Mouse (Mus musculus) liver, postnatal 0 days (tissue): Measurements from ENCODE around the gene Carmil2. TPM values are rescaled to one million over a fixed set of nuclear protein-coding genes. Genes with fewer than 3 reads are reported as not detected.

ENCODE experiments used
- ATAC-seq: fragments of 200-750 bp; cut with Nextera tagmentation; 2 replicates; pipeline ENCODE4 v1.8.0; 2017; ENCODE audit warnings: mild to moderate bottlenecking, moderate library complexity
- DNase-seq: peaks from one replicate; pipeline ENCODE4 v3.0.0-alpha.2; 2016
- H3K27ac ChIP-seq: fragments of 300-500 bp; sonication (generic); 2 replicates; pipeline ENCODE4 v1.5.1; 2014; ENCODE audit warnings: antibody characterized with exemption, moderate library complexity, mild to moderate bottlenecking, low read depth
- H3K27me3 ChIP-seq: fragments of 300-500 bp; sonication (generic); 2 replicates; pipeline ENCODE4 v1.6.1; 2014; ENCODE audit warnings: low read length, control low read depth, mixed read lengths; ENCODE audit not compliant: insufficient read depth
- H3K36me3 ChIP-seq: fragments of 300-500 bp; sonication (generic); replicated peaks from 2 replicates; pipeline ENCODE4 v1.6.1; 2014; ENCODE audit warnings: mild to moderate bottlenecking, control low read depth, low read length, moderate library complexity, mixed read lengths; ENCODE audit not compliant: insufficient read depth
- H3K4me1 ChIP-seq: fragments of 300-500 bp; sonication (generic); 2 replicates; pipeline ENCODE4 v1.6.1; 2014; ENCODE audit warnings: antibody characterized with exemption, mild to moderate bottlenecking, control low read depth; ENCODE audit not compliant: insufficient read depth
- H3K4me2 ChIP-seq: fragments of 300-500 bp; sonication (generic); 2 replicates; pipeline ENCODE4 v1.6.1; 2014; ENCODE audit warnings: low read depth, mild to moderate bottlenecking, low read length, moderate library complexity, mixed read lengths
- H3K4me3 ChIP-seq: fragments of 300-500 bp; sonication (generic); 2 replicates; pipeline ENCODE4 v1.5.1; 2014; ENCODE audit warnings: low read depth, low read length
- H3K9ac ChIP-seq: fragments of 300-500 bp; sonication (generic); replicated peaks from 2 replicates; pipeline ENCODE4 v1.6.1; 2014; ENCODE audit warnings: mild to moderate bottlenecking, moderate library complexity
- H3K9me3 ChIP-seq: fragments of 300-500 bp; sonication (generic); 2 replicates; pipeline ENCODE4 v1.6.1; 2016; ENCODE audit warnings: mild to moderate bottlenecking, control low read depth, low read length, mixed read lengths
- CTCF ChIP-seq: sonication (generic); IDR thresholded peaks from 2 replicates; pipeline ENCODE4 v1.5.1; 2016; ENCODE audit warnings: antibody characterized with exemption, low read depth
- EP300 ChIP-seq: IDR thresholded peaks from 2 replicates; pipeline ENCODE4 v1.6.1; 2016; ENCODE audit warnings: antibody characterized with exemption, low read depth, mild to moderate bottlenecking
- WGBS: fragments of 180-500 bp; shearing (Covaris S2); extraction: QIAGEN DNeasy Blood & Tissue Kit; methylation state at CpG from one replicate; pipeline ENCODE4 v1.1.7; 2014; ENCODE audit not compliant: insufficient replicate concordance; 5-methylcytosine and 5-hydroxymethylcytosine counted together
- polyA plus RNA-seq: library from polyadenylated mRNA; unstranded; fragments of >200 nt; fragmentation: Nextera tagmentation; extraction: Ambion mirVana; gene quantifications from 2 replicates; pipeline ENCODE4 v1.2.1, GENCODE M21; 2015

The Carmil2 gene
- polyA plus RNA-seq, 1 experiment from 2014 or later = 0.73 TPM

DNA sequence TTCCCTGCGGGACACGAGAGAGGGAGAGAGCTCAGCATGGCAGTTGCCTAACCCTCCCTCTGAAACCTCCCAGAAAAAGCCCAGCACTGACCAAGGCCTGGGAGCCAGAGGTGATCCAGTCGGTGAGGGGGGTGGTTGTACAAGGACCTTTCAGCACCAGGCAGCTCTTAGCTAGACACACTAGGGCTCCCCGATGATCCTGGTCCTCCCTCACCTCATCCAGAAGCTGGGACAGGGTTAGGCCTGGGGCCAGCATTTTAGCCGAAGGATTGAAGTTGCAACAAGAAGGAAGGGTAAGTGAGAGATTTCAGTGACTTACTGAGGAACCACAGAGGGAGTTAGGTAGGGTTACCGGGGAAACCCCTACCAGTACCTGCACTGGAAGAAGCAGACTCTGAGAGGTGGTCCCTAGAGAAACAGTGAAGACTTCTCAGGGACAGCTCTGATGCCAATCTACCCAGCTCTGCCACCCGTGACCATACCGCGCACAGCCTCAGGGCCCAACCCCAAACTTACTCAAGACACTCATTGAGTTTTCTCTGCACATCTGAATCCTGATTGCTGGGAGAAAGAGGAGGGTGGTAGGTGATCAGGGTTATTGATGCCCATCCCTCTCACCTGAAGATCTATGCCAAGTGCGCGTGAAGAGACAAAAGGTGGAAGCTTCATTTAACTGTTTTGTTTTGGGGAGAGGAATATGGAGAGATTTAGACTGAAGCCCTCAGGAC is 13.6 kb downstream of the Carmil2 start:
- Histone ChIP-seq H3K9ac (no peak overlapping the region), H3K9me3 (no peaks in the 10 kb centered on the region), H3K4me3 (peak overlapping the region; percentile 71; the same call in 1 of the 2 replicates), H3K36me3 (peaks cover 23% of the 10 kb centered on the region), H3K27ac (no peak overlapping the region), H3K27me3 (0 out of 2 replicates have a peak, but pooled peaks cover under 1% of the 10 kb centered on the region), H3K4me2 (peak overlapping the region; percentile 87), H3K4me1 (peaks cover 11% of the 10 kb centered on the region)
- ATAC-seq (no peak), DNase-seq (no peak)
- WGBS = 83% methylated on average over 11 of the region's 11 CpGs
- TF ChIP-seq EP300 (no peak), CTCF (no peak)

DNA sequence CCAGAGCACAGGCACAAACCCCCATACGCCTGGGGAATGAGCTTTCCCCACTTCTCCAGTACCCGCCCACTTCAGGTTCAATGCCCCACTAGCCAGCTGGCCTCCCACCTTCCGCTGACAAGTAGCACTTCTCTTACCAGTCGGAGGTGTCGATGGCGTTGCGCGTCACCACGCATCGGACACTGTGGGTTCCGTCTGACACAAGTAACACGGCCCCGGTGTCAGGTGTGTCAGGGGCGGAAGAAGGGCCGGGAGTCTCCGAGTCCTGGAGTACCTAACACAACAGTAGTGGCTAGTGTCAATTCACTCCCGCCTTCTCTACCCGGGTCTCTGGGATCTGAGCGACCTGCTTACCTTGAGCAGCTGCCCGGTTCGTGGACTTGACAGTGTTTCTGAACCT is 14.5 kb downstream of the Carmil2 start:
- no peaks in the 10 kb centered on the region for H3K27me3 ChIP-seq
- H3K4me3 ChIP-seq = peak overlapping the region; percentile 71
- peaks cover 11% of the 10 kb centered on the region for H3K4me1 ChIP-seq
- H3K4me2 ChIP-seq = peak overlapping the region; percentile 87
- DNase-seq = peak; percentile 76
- no peaks in the 10 kb centered on the region for H3K9me3 ChIP-seq
- under 1% methylated on average over 21 of the region's 21 CpGs for WGBS
- H3K36me3 ChIP-seq = peaks cover 23% of the 10 kb centered on the region
- ATAC-seq = peak; percentile 64
- peak overlapping the region; percentile 80 for H3K27ac ChIP-seq
- TF ChIP-seq CTCF = no peak
- no peak for TF ChIP-seq EP300
- H3K9ac ChIP-seq = peak overlapping the region; percentile 66

DNA sequence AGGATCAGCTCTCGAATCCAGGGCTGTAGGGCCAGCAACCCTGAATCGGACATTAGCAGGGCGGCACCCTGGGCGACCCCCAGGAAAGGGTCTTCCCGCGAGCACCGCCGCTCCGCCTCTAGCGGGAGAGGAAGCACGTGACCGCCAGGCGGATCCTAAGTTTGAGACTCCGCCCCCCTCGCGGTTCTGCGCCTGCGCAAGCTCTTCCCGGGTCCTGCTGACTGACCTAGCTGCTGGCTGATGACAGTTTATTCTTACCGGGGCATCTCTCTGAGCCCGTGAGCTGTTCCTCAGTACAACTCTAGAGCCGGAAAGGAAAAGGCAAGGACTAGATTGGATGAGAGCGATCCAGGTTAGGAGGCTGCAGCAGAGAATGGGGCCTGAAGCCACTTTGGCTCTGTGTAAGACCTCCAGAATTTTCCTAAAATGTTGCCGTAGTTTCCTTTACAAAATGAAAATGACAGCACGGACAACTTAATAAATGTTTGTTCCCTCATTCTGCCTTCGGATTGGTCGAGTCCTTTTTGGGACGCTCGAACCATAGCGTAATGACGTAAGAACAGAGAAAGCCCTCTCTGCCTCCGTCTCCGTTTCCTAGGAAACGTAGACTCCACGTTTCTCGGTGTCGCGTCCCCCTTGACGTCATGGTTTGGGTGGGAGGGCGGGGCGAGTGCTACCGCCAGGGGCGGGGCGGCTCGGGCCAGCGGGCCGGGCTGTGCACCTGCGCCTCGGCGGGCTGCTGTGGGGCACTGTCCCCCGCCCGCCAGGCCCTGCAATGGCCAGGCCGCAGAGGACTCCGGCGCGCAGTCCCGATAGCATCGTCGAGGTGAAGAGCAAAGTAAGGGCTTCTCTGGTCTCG is 15.1 kb downstream of the Carmil2 start, which contains the start of the genes Acd and Pard6a:
Acd (minus strand) TSS at position 137 of the 859 bp plus-strand sequence.
Pard6a (plus strand) TSS at position 183 of the 859 bp plus-strand sequence.
- DNase-seq (peak; percentile 98), ATAC-seq (peak; percentile 85)
- peaks cover 23% of the 10 kb centered on the region for H3K36me3 ChIP-seq
- peak within 1 kb of the TSS; percentile 80 for H3K27ac ChIP-seq
- no peak for TF ChIP-seq CTCF
- peak within 1 kb of the TSS; percentile 66 for H3K9ac ChIP-seq
- no peaks in the 10 kb centered on the region for H3K9me3 ChIP-seq
- H3K27me3 ChIP-seq = no peaks in the 10 kb centered on the region
- H3K4me3 ChIP-seq = peak within 1 kb of the TSS; percentile 71
- H3K4me2 ChIP-seq = peak within 1 kb of the TSS; percentile 87
- peaks cover 13% of the 10 kb centered on the region for H3K4me1 ChIP-seq
- whole genome bisulfite sequencing = under 1% methylated on average over 58 of the region's 60 CpGs

DNA sequence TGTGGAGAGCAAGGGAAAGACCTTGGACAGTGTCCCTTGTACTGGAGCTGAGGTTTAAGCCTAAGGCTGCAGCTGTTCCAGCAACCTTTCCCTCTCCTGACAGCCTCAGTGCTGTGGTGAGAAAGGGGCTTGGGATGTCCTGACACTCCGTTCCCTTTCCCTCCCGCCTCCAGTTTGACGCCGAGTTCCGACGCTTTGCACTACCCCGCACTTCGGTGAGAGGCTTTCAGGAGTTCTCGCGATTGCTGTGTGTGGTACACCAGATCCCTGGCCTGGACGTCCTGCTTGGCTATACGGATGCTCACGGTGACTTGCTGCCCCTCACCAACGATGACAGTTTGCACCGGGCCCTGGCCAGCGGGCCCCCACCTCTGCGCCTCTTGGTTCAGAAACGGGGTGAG is 15.9 kb downstream of the Carmil2 start:
- peak overlapping the region; percentile 87 for H3K4me2 ChIP-seq
- DNase-seq = no peak
- no peaks in the 10 kb centered on the region for H3K9me3 ChIP-seq
- ATAC-seq = no peak
- peak overlapping the region; percentile 12; the same call in 1 of the 2 replicates for H3K9ac ChIP-seq
- peaks cover 14% of the 10 kb centered on the region for H3K4me1 ChIP-seq
- no peaks in the 10 kb centered on the region for H3K27me3 ChIP-seq
- no peak overlapping the region for H3K27ac ChIP-seq
- WGBS = 63% methylated on average over 18 of the region's 18 CpGs
- H3K4me3 ChIP-seq = peak overlapping the region; percentile 71
- H3K36me3 ChIP-seq = peaks cover 18% of the 10 kb centered on the region
- TF ChIP-seq EP300 = no peak
- TF ChIP-seq CTCF = no peak

DNA sequence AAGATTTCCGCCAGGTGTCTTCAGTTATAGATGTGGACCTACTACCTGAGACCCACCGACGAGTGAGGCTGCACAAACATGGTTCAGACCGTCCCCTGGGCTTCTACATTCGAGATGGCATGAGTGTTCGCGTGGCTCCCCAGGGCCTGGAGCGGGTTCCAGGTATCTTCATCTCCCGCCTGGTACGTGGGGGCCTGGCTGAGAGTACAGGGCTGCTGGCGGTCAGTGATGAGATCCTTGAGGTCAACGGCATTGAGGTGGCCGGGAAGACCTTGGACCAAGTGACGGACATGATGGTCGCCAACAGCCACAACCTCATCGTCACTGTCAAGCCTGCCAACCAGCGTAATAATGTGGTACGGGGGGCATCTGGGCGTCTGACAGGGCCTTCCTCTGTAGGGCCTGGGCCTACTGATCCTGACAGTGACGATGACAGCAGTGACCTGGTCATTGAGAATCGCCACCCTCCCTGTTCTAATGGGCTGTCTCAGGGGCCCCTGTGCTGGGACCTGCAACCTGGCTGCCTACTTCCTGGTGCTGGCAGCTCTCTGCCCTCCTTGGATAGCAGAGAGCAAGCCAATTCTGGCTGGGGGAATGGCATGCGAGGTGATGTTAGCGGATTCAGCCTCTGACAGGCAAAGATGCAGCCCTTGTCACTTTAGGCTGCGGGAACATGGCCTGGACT is 16.8 kb downstream of the Carmil2 start:
- Histone ChIP-seq H3K36me3 (peaks cover 10% of the 10 kb centered on the region), H3K4me3 (no peak overlapping the region), H3K27ac (no peak overlapping the region), H3K4me2 (no peak overlapping the region), H3K27me3 (no peaks in the 10 kb centered on the region), H3K9ac (no peak overlapping the region), H3K9me3 (no peaks in the 10 kb centered on the region), H3K4me1 (peaks cover 21% of the 10 kb centered on the region)
- no peak for DNase-seq
- no peak for ATAC-seq
- WGBS = 91% methylated on average over 24 of the region's 24 CpGs
- TF ChIP-seq CTCF (no peak), EP300 (no peak)
